Mouse (Mus musculus): Measurements from ENCODE around the gene Myrfl.

The Myrfl gene

GRCm38 (mm10) chr10:116759816-116760215 is 136.9 kb downstream of the Myrfl start:
- no peak for DNase-seq (ENCODE audit: low spot score in 2 of 2)

- no peak for DNase-seq (ENCODE audit: low spot score in 2 of 2)
Measured at GRCm38 (mm10) chr10:116755881-116756581, 140.7 kb downstream of the Myrfl start.

- no peak for DNase-seq (ENCODE audit: low spot score in 2 of 2)
Measured at GRCm38 (mm10) chr10:116754940-116755339, 141.8 kb downstream of the Myrfl start.

- DNase-seq (ENCODE audit: low spot score in 2 of 2): no peak
Measured at GRCm38 (mm10) chr10:116750895-116751294, 145.8 kb downstream of the Myrfl start.

- no peak for DNase-seq (ENCODE audit: low spot score in 2 of 2)
Measured at GRCm38 (mm10) chr10:116750062-116750461, 146.7 kb downstream of the Myrfl start.

- DNase-seq (ENCODE audit: low spot score in 2 of 2): no peak
Measured at GRCm38 (mm10) chr10:116748681-116749080, 148.0 kb downstream of the Myrfl start.

GRCm38 (mm10) chr10:116746281-116747011 is 150.3 kb downstream of the Myrfl start:
- peak; percentile 20 to 26 for DNase-seq (ENCODE audit: low spot score in 2 of 2)

GRCm38 (mm10) chr10:116742696-116743095 is 154.0 kb downstream of the Myrfl start:
- no peak for DNase-seq (ENCODE audit: low spot score in 2 of 2)

GRCm38 (mm10) chr10:116742189-116742588 is 154.5 kb downstream of the Myrfl start:
- DNase-seq (ENCODE audit: low spot score in 2 of 2): peak in 1 of 2 experiments; percentile 20

GRCm38 (mm10) chr10:116741343-116741742 is 155.4 kb downstream of the Myrfl start:
- DNase-seq (ENCODE audit: low spot score in 2 of 2): no peak

GRCm38 (mm10) chr10:116740073-116740472 is 156.6 kb downstream of the Myrfl start:
- no peak for DNase-seq (ENCODE audit: low spot score in 2 of 2)

- no peak for DNase-seq (ENCODE audit: low spot score in 2 of 2)
Measured at GRCm38 (mm10) chr10:116738533-116738932, 158.2 kb downstream of the Myrfl start.

GRCm38 (mm10) chr10:116735607-116736006 is 161.1 kb downstream of the Myrfl start:
- no peak for DNase-seq (ENCODE audit: low spot score in 2 of 2)

- no peak for DNase-seq (ENCODE audit: low spot score in 2 of 2)
Measured at GRCm38 (mm10) chr10:116733651-116734050, 163.1 kb downstream of the Myrfl start.

GRCm38 (mm10) chr10:116730033-116730652 is 166.6 kb downstream of the Myrfl start:
- DNase-seq (ENCODE audit: low spot score in 2 of 2): no peak

- DNase-seq (ENCODE audit: low spot score in 2 of 2): no peak
Measured at GRCm38 (mm10) chr10:116728860-116729259, 167.9 kb downstream of the Myrfl start.

GRCm38 (mm10) chr10:116727702-116728298 is 168.9 kb downstream of the Myrfl start:
- DNase-seq (ENCODE audit: low spot score in 2 of 2): no peak

Measured in spleen, postnatal 36 days (tissue).